Mouse (Mus musculus): Measurements from ENCODE around the gene Kif1b. TPM values are rescaled to one million over a fixed set of nuclear protein-coding genes. Genes with fewer than 3 reads are reported as not detected.
A peak's percentile ranks its signal among the peaks of the same experiment; 100 is the strongest.
"Not testable (repeated sequence)": the region's sequence is repeated elsewhere in the genome, so short reads cannot be mapped to it uniquely, and the experiment has no call there.

Kif1b gene
- polyA plus RNA-seq, 1 experiment from 2014 or later: 123 TPM

GRCm38 (mm10) chr4:149173661-149174060 is 133.8 kb downstream of the Kif1b start:
- ATAC-seq (ENCODE audit: low FRiP score, low read depth): no peak
- Histone ChIP-seq H3K27ac (replicated peaks) (no peak overlapping the region), H3K4me3 (no peak overlapping the region), H3K36me3 (peaks cover 25% of the 10 kb centered on the region), H3K4me2 (no peak overlapping the region), H3K9me3 (no peaks in the 10 kb centered on the region), H3K9ac (no peak overlapping the region), H3K4me1 (replicated peaks) (peaks cover 12% of the 10 kb centered on the region; the same call in 1 of the 2 replicates), H3K27me3 (no peaks in the 10 kb centered on the region)
- 85% methylated on average over 6 of the region's 6 CpGs for WGBS

GRCm38 (mm10) chr4:149172666-149173065 is 134.8 kb downstream of the Kif1b start:
- no peak overlapping the region for H3K9ac ChIP-seq
- peak; percentile 57; the same call in 1 of the 2 replicates for ATAC-seq (ENCODE audit: low FRiP score, low read depth)
- H3K4me2 ChIP-seq: no peak overlapping the region
- H3K4me1 ChIP-seq (replicated peaks): peaks cover 14% of the 10 kb centered on the region
- no peaks in the 10 kb centered on the region for H3K9me3 ChIP-seq
- peak overlapping the region; percentile 10 for H3K27ac ChIP-seq (replicated peaks)
- H3K36me3 ChIP-seq: peaks cover 17% of the 10 kb centered on the region
- H3K27me3 ChIP-seq: no peaks in the 10 kb centered on the region
- 60% methylated on average over 2 of the region's 2 CpGs for WGBS
- no peak overlapping the region for H3K4me3 ChIP-seq

GRCm38 (mm10) chr4:149172083-149172482 is 135.4 kb downstream of the Kif1b start:
- WGBS: 88% methylated on average over 5 of the region's 5 CpGs
- Histone ChIP-seq H3K36me3 (peaks cover 14% of the 10 kb centered on the region), H3K4me3 (no peak overlapping the region), H3K9me3 (no peaks in the 10 kb centered on the region), H3K27ac (replicated peaks) (peak overlapping the region; percentile 10), H3K4me1 (replicated peaks) (peaks cover 19% of the 10 kb centered on the region), H3K9ac (no peak overlapping the region), H3K4me2 (no peak overlapping the region), H3K27me3 (no peaks in the 10 kb centered on the region)
- ATAC-seq (ENCODE audit: low FRiP score, low read depth): no peak

GRCm38 (mm10) chr4:149171581-149171981 is 135.9 kb downstream of the Kif1b start:
- Histone ChIP-seq H3K9me3 (no peaks in the 10 kb centered on the region), H3K27me3 (no peaks in the 10 kb centered on the region), H3K27ac (replicated peaks) (no peak overlapping the region), H3K9ac (no peak overlapping the region), H3K36me3 (peaks cover 10% of the 10 kb centered on the region), H3K4me3 (no peak overlapping the region), H3K4me2 (no peak overlapping the region), H3K4me1 (replicated peaks) (peaks cover 20% of the 10 kb centered on the region)
- 84% methylated on average over 5 of the region's 5 CpGs for WGBS
- ATAC-seq (ENCODE audit: low FRiP score, low read depth): no peak

GRCm38 (mm10) chr4:149170394-149170931 is 137.0 kb downstream of the Kif1b start:
- no peak for ATAC-seq (ENCODE audit: low FRiP score, low read depth)
- Histone ChIP-seq H3K4me3 (no peak overlapping the region), H3K36me3 (peaks cover 4% of the 10 kb centered on the region), H3K4me1 (replicated peaks) (peaks cover 27% of the 10 kb centered on the region), H3K27ac (replicated peaks) (no peak overlapping the region), H3K9me3 (no peaks in the 10 kb centered on the region), H3K27me3 (no peaks in the 10 kb centered on the region), H3K4me2 (no peak overlapping the region), H3K9ac (no peak overlapping the region)
- 74% methylated on average over 7 of the region's 7 CpGs for WGBS

GRCm38 (mm10) chr4:149169926-149170325 is 137.6 kb downstream of the Kif1b start:
- not testable (repeated sequence) for H3K27ac ChIP-seq (replicated peaks); H3K27me3 ChIP-seq; ATAC-seq (ENCODE audit: low FRiP score, low read depth); H3K36me3 ChIP-seq; H3K4me3 ChIP-seq; H3K9me3 ChIP-seq; H3K4me2 ChIP-seq; H3K9ac ChIP-seq
- H3K4me1 ChIP-seq (replicated peaks): peaks cover 32% of the 10 kb centered on the region
- whole genome bisulfite sequencing: 76% methylated on average over 8 of the region's 8 CpGs

GRCm38 (mm10) chr4:149168016-149168415 is 139.5 kb downstream of the Kif1b start:
- ATAC-seq (ENCODE audit: low FRiP score, low read depth): no peak
- H3K4me3 ChIP-seq: no peak overlapping the region
- peaks cover 10% of the 10 kb centered on the region; the same call in 1 of the 2 replicates for H3K36me3 ChIP-seq
- H3K4me1 ChIP-seq (replicated peaks): peaks cover 31% of the 10 kb centered on the region
- no peaks in the 10 kb centered on the region for H3K27me3 ChIP-seq
- WGBS: 71% methylated on average over 2 of the region's 2 CpGs
- H3K4me2 ChIP-seq: no peak overlapping the region
- no peak overlapping the region for H3K9ac ChIP-seq
- H3K27ac ChIP-seq (replicated peaks): no peak overlapping the region
- no peaks in the 10 kb centered on the region for H3K9me3 ChIP-seq

- H3K4me2 ChIP-seq: peak overlapping the region; percentile 93
- ATAC-seq (ENCODE audit: low FRiP score, low read depth): peak; percentile 67
- no peaks in the 10 kb centered on the region for H3K27me3 ChIP-seq
- peaks cover 10% of the 10 kb centered on the region; the same call in 1 of the 2 replicates for H3K36me3 ChIP-seq
- WGBS: 2% methylated on average over 27 of the region's 27 CpGs
- H3K4me3 ChIP-seq: peak overlapping the region; percentile 89
- H3K9me3 ChIP-seq: no peaks in the 10 kb centered on the region
- peak overlapping the region; percentile 57 for H3K9ac ChIP-seq
- H3K4me1 ChIP-seq (replicated peaks): peaks cover 22% of the 10 kb centered on the region
- peak overlapping the region; percentile 75 for H3K27ac ChIP-seq (replicated peaks)
These were observed 140.4 kb downstream of the Kif1b start for GRCm38 (mm10) chr4:149166957-149167611.

- peak within 1 kb of the TSS; percentile 75 for H3K27ac ChIP-seq (replicated peaks)
- H3K4me2 ChIP-seq: peak within 1 kb of the TSS; percentile 93
- no peaks in the 10 kb centered on the region for H3K27me3 ChIP-seq
- peaks cover 11% of the 10 kb centered on the region; the same call in 1 of the 2 replicates for H3K36me3 ChIP-seq
- H3K4me1 ChIP-seq (replicated peaks): peaks cover 21% of the 10 kb centered on the region
- peak within 1 kb of the TSS; percentile 75 for H3K9ac ChIP-seq
- peak within 1 kb of the TSS; percentile 89 for H3K4me3 ChIP-seq
- peak; percentile 99 for ATAC-seq (ENCODE audit: low FRiP score, low read depth)
- H3K9me3 ChIP-seq: no peaks in the 10 kb centered on the region
- WGBS: under 1% methylated on average over 59 of the region's 59 CpGs
These were observed 141.1 kb downstream of the Kif1b start, which contains the start of gene Pgd for GRCm38 (mm10) chr4:149166215-149166946. Gene Pgd (minus strand): TSS chr4:149166771.

- H3K4me2 ChIP-seq: no peak overlapping the region
- 75% methylated on average over 5 of the region's 5 CpGs for WGBS
- no peaks in the 10 kb centered on the region for H3K27me3 ChIP-seq
- no peak overlapping the region for H3K4me3 ChIP-seq
- no peak overlapping the region for H3K27ac ChIP-seq (replicated peaks)
- H3K9ac ChIP-seq: no peak overlapping the region
- no peak for ATAC-seq (ENCODE audit: low FRiP score, low read depth)
- peaks cover 29% of the 10 kb centered on the region for H3K36me3 ChIP-seq
- no peaks in the 10 kb centered on the region for H3K9me3 ChIP-seq
- peaks cover 21% of the 10 kb centered on the region for H3K4me1 ChIP-seq (replicated peaks)
These were observed 143.3 kb downstream of the Kif1b start for GRCm38 (mm10) chr4:149164150-149164549.

GRCm38 (mm10) chr4:149163196-149163595 is 144.3 kb downstream of the Kif1b start:
- Histone ChIP-seq H3K4me1 (replicated peaks) (peaks cover 21% of the 10 kb centered on the region), H3K36me3 (peaks cover 37% of the 10 kb centered on the region), H3K4me3 (no peak overlapping the region)

GRCm38 (mm10) chr4:149161166-149161565 is 146.3 kb downstream of the Kif1b start:
- Histone ChIP-seq H3K36me3 (peaks cover 55% of the 10 kb centered on the region), H3K4me1 (replicated peaks) (peaks cover 12% of the 10 kb centered on the region), H3K9me3 (no peaks in the 10 kb centered on the region), H3K27ac (replicated peaks) (no peak overlapping the region), H3K4me3 (no peak overlapping the region), H3K27me3 (no peaks in the 10 kb centered on the region), H3K4me2 (no peak overlapping the region), H3K9ac (no peak overlapping the region)
- WGBS: 95% methylated on average over 6 of the region's 6 CpGs
- no peak for ATAC-seq (ENCODE audit: low FRiP score, low read depth)

More at GRCm38 (mm10) chr4:149163196-149163595, 144.3 kb downstream of the Kif1b start:
- Histone ChIP-seq H3K9me3 (no peaks in the 10 kb centered on the region), H3K4me2 (no peak overlapping the region), H3K9ac (no peak overlapping the region), H3K27me3 (no peaks in the 10 kb centered on the region), H3K27ac (replicated peaks) (no peak overlapping the region)
- WGBS: 77% methylated on average over 1 of the region's 1 CpGs
- ATAC-seq (ENCODE audit: low FRiP score, low read depth): no peak
